Mouse (Mus musculus) intestine, embryonic 15.5 days (tissue): Measurements from ENCODE around the gene M6pr. TPM values are rescaled to one million over a fixed set of nuclear protein-coding genes. Genes with fewer than 3 reads are reported as not detected.

Experiments
- ATAC-seq: fragments of 200-750 bp; cut with Nextera tagmentation; 2 replicates; pipeline ENCODE4 v1.8.0; 2017; ENCODE audit warnings: moderate TSS enrichment, moderate library complexity
- H3K27ac ChIP-seq: fragments of 300-500 bp; sonication (generic); 2 replicates; pipeline ENCODE4 v1.5.1; 2015; ENCODE audit warnings: mild to moderate bottlenecking, inconsistent platforms
- H3K27me3 ChIP-seq: fragments of 300-500 bp; sonication (generic); replicated peaks from 2 replicates; pipeline ENCODE4 v1.6.1; 2015; ENCODE audit warnings: inconsistent platforms
- H3K36me3 ChIP-seq: fragments of 300-500 bp; sonication (generic); 2 replicates; pipeline ENCODE4 v1.6.1; 2015; ENCODE audit warnings: inconsistent platforms
- H3K4me1 ChIP-seq: fragments of 300-500 bp; sonication (generic); replicated peaks from 2 replicates; pipeline ENCODE4 v1.6.1; 2015; ENCODE audit warnings: inconsistent platforms
- H3K4me2 ChIP-seq: fragments of 300-500 bp; sonication (generic); replicated peaks from 2 replicates; pipeline ENCODE4 v1.6.1; 2015; ENCODE audit warnings: mild to moderate bottlenecking, inconsistent platforms
- H3K4me3 ChIP-seq: fragments of 300-500 bp; sonication (generic); replicated peaks from 2 replicates; pipeline ENCODE4 v1.5.1; 2015; ENCODE audit warnings: inconsistent platforms
- H3K9ac ChIP-seq: fragments of 300-500 bp; sonication (generic); 2 replicates; pipeline ENCODE4 v1.6.1; 2015; ENCODE audit warnings: inconsistent platforms
- H3K9me3 ChIP-seq: fragments of 300-500 bp; sonication (generic); 2 replicates; pipeline ENCODE4 v1.6.1; 2016; ENCODE audit warnings: inconsistent platforms
- WGBS: fragments of 180-500 bp; shearing (Covaris S2); methylation state at CpG from one replicate; pipeline ENCODE4 v1.1.7; 2015; 5-methylcytosine and 5-hydroxymethylcytosine counted together
- polyA plus RNA-seq: library from polyadenylated mRNA; unstranded; fragments of >200 nt; fragmentation: Nextera tagmentation; extraction: Ambion mirVana; gene quantifications from 2 replicates; pipeline ENCODE4 v1.2.1, GENCODE M21; 2015

The M6pr gene
- polyA plus RNA-seq, 1 experiment from 2014 or later: 134 TPM

GRCm38 (mm10) chr6:122302661-122303060 is 5.9 kb upstream of the M6pr start:
- Histone ChIP-seq H3K27ac (no peak overlapping the region), H3K4me1 (no peaks in the 10 kb centered on the region), H3K27me3 (no peaks in the 10 kb centered on the region), H3K9ac (no peak overlapping the region), H3K9me3 (no peaks in the 10 kb centered on the region), H3K4me2 (no peak overlapping the region), H3K36me3 (no peaks in the 10 kb centered on the region), H3K4me3 (no peak overlapping the region)
- no peak for ATAC-seq
- 75% methylated on average over 4 of the region's 4 CpGs for WGBS

- no peak overlapping the region for H3K9ac ChIP-seq
- no peak for ATAC-seq
- 75% methylated on average over 9 of the region's 9 CpGs for WGBS
- no peaks in the 10 kb centered on the region for H3K27me3 ChIP-seq
- no peak overlapping the region for H3K4me2 ChIP-seq
- no peak overlapping the region for H3K4me3 ChIP-seq
- no peaks in the 10 kb centered on the region for H3K9me3 ChIP-seq
- no peaks in the 10 kb centered on the region for H3K4me1 ChIP-seq
- no peak overlapping the region for H3K27ac ChIP-seq
- no peaks in the 10 kb centered on the region for H3K36me3 ChIP-seq
These were observed 5.0 kb upstream of the M6pr start for GRCm38 (mm10) chr6:122303526-122303925.

- H3K4me2 ChIP-seq: no peak overlapping the region
- H3K9me3 ChIP-seq: no peaks in the 10 kb centered on the region
- ATAC-seq: no peak
- 33% methylated on average over 6 of the region's 6 CpGs for WGBS
- no peak overlapping the region for H3K4me3 ChIP-seq
- no peaks in the 10 kb centered on the region for H3K36me3 ChIP-seq
- H3K27ac ChIP-seq: no peak overlapping the region
- H3K4me1 ChIP-seq: no peaks in the 10 kb centered on the region
- H3K27me3 ChIP-seq: no peaks in the 10 kb centered on the region
- no peak overlapping the region for H3K9ac ChIP-seq
These were observed 4.2 kb upstream of the M6pr start for GRCm38 (mm10) chr6:122304355-122304754.

- H3K9ac ChIP-seq: no peak overlapping the region
- H3K4me3 ChIP-seq: no peak overlapping the region
- no peak overlapping the region for H3K27ac ChIP-seq
- no peaks in the 10 kb centered on the region for H3K9me3 ChIP-seq
- no peaks in the 10 kb centered on the region for H3K27me3 ChIP-seq
- no peaks in the 10 kb centered on the region for H3K36me3 ChIP-seq
- no peaks in the 10 kb centered on the region for H3K4me1 ChIP-seq
- 82% methylated on average over 12 of the region's 12 CpGs for WGBS
- H3K4me2 ChIP-seq: no peak overlapping the region
- no peak for ATAC-seq
These were observed 3.5 kb upstream of the M6pr start for GRCm38 (mm10) chr6:122304790-122305555.

GRCm38 (mm10) chr6:122306707-122307106 is 1.8 kb upstream of the M6pr start:
- Histone ChIP-seq H3K4me1 (peaks cover 8% of the 10 kb centered on the region; the same call in 1 of the 2 replicates), H3K9me3 (no peaks in the 10 kb centered on the region), H3K27ac (no peak overlapping the region), H3K4me2 (no peak overlapping the region), H3K36me3 (no peaks in the 10 kb centered on the region), H3K27me3 (no peaks in the 10 kb centered on the region), H3K9ac (no peak overlapping the region), H3K4me3 (no peak overlapping the region)
- ATAC-seq: no peak
- WGBS: 84% methylated on average over 4 of the region's 4 CpGs

- H3K4me3 ChIP-seq: no peak overlapping the region
- H3K4me1 ChIP-seq: peaks cover 8% of the 10 kb centered on the region; the same call in 1 of the 2 replicates
- H3K4me2 ChIP-seq: peak overlapping the region; percentile 67
- ATAC-seq: peak; percentile 27; the same call in 1 of the 2 replicates
- no peak overlapping the region for H3K9ac ChIP-seq
- no peak overlapping the region for H3K27ac ChIP-seq
- no peaks in the 10 kb centered on the region for H3K27me3 ChIP-seq
- 65% methylated on average over 6 of the region's 6 CpGs for WGBS
- H3K9me3 ChIP-seq: no peaks in the 10 kb centered on the region
- no peaks in the 10 kb centered on the region for H3K36me3 ChIP-seq
These were observed 400 bp upstream of the M6pr start for GRCm38 (mm10) chr6:122308136-122308504.

DNA sequence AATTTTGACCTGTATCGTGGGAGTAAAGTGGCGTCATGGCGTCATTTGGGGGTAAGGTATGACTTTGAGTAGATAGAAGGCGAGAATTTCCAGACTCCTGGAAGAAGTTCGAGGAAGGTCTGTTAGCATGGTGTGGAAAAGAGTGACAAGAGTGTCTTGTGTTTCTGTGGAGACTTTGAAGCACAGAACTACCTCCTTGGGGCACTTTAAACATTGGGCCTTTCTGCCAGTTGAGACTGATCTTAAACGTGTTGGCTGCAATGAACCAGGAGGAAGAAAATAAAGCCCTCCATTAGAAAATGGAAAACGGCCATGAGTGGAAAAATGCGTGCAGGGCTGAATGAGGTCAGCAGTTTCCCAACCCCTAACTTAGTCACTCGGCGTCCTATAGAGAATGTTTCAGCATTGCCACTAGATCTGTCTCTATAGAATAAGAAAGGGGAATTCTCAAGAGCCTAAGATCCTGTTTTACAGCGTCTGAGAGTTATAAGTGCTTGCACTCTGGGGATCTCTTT is 983 bp downstream of the M6pr start:
- ATAC-seq: no peak
- 6% methylated on average over 11 of the region's 11 CpGs for WGBS
- H3K9ac ChIP-seq: peak overlapping the region; percentile 88
- no peaks in the 10 kb centered on the region for H3K9me3 ChIP-seq
- H3K4me2 ChIP-seq: peak overlapping the region; percentile 67
- peaks cover 8% of the 10 kb centered on the region; the same call in 1 of the 2 replicates for H3K4me1 ChIP-seq
- no peaks in the 10 kb centered on the region for H3K27me3 ChIP-seq
- peak overlapping the region; percentile 88 for H3K4me3 ChIP-seq
- peaks cover 6% of the 10 kb centered on the region; the same call in 1 of the 2 replicates for H3K36me3 ChIP-seq
- peak overlapping the region; percentile 83; the same call in 1 of the 2 replicates for H3K27ac ChIP-seq

GRCm38 (mm10) chr6:122310187-122310820 is 1.8 kb downstream of the M6pr start:
- peak overlapping the region; percentile 88 for H3K4me3 ChIP-seq
- H3K27ac ChIP-seq: no peak overlapping the region
- H3K27me3 ChIP-seq: no peaks in the 10 kb centered on the region
- H3K9me3 ChIP-seq: no peaks in the 10 kb centered on the region
- H3K36me3 ChIP-seq: peaks cover 10% of the 10 kb centered on the region; the same call in 1 of the 2 replicates
- WGBS: 44% methylated on average over 5 of the region's 5 CpGs
- H3K4me1 ChIP-seq: peaks cover 8% of the 10 kb centered on the region; the same call in 1 of the 2 replicates
- H3K9ac ChIP-seq: peak overlapping the region; percentile 88; the same call in 1 of the 2 replicates
- H3K4me2 ChIP-seq: peak overlapping the region; percentile 67
- no peak for ATAC-seq

DNA sequence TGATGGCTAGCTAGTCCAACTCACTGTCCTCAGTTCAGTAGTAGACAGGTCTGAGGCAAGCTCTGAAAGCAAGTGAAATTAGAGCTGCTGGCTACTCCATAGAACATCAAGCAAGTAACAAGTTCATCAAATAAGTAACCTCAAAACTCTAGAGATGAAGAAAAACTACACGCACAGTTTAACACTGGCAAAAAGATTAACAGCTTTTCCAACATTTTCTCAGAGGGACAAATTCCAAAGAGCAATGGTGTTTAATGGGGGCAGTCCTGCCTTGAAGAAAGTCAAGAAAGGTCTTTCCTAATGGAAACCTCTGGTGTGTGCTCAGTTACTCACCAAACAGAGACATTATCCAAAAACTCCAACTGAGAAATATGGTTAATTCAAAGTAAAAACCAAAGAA is 10.2 kb downstream of the M6pr start:
- H3K4me2 ChIP-seq: no peak overlapping the region
- H3K4me3 ChIP-seq: no peak overlapping the region
- no peak overlapping the region for H3K9ac ChIP-seq
- peaks cover 25% of the 10 kb centered on the region for H3K36me3 ChIP-seq
- no peaks in the 10 kb centered on the region for H3K9me3 ChIP-seq
- no peak overlapping the region for H3K27ac ChIP-seq
- no peaks in the 10 kb centered on the region for H3K4me1 ChIP-seq
- ATAC-seq: no peak
- H3K27me3 ChIP-seq: no peaks in the 10 kb centered on the region
- 95% methylated on average over 1 of the region's 1 CpGs for WGBS

DNA sequence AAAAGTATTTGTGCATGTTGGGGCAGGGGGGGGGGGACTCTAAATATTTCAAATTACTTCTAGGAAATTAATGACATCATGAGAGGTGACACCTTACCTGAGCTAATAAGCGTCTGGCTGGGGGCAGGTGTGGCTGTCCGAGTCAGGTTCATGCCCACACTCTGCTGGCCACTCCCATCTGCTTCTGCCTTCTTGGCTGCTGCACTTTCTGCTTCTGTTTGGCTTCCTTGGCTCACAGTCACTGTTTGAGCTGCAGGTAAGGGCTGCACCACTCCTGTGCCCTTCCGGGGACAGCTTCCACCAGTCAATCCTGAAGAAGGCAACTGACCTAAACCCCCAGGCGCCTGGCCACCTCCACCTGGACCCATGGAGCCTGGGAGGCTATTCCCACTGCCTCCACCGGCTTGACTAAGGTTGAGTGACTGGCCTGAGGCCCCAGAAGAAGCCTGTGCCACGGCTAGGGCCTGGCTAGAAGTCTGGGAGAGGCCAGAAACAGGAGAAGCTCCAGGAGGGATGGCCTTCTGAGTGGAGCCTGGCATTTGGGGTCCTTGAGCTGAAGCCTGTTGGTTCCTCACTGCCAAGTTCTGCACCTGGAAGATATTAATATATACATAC is 16.9 kb downstream of the M6pr start:
- Histone ChIP-seq H3K4me2 (no peak overlapping the region), H3K4me3 (no peak overlapping the region), H3K27ac (no peak overlapping the region), H3K27me3 (no peaks in the 10 kb centered on the region), H3K9ac (no peak overlapping the region), H3K4me1 (no peaks in the 10 kb centered on the region), H3K36me3 (peaks cover 8% of the 10 kb centered on the region), H3K9me3 (no peaks in the 10 kb centered on the region)
- WGBS: 93% methylated on average over 6 of the region's 6 CpGs
- ATAC-seq: no peak

GRCm38 (mm10) chr6:122333081-122333612 is 24.6 kb downstream of the M6pr start:
- Histone ChIP-seq H3K9me3 (no peaks in the 10 kb centered on the region), H3K27ac (no peak overlapping the region), H3K4me3 (no peak overlapping the region), H3K4me1 (0 out of 2 replicates have a peak, but pooled peaks cover under 1% of the 10 kb centered on the region), H3K36me3 (0 out of 2 replicates have a peak, but pooled peaks cover 7% of the 10 kb centered on the region), H3K9ac (no peak overlapping the region), H3K27me3 (no peaks in the 10 kb centered on the region), H3K4me2 (no peak overlapping the region)
- no peak for ATAC-seq
- 85% methylated on average over 13 of the region's 13 CpGs for whole genome bisulfite sequencing

- Histone ChIP-seq H3K9ac (no peak overlapping the region), H3K36me3 (0 out of 2 replicates have a peak, but pooled peaks cover 7% of the 10 kb centered on the region), H3K9me3 (no peaks in the 10 kb centered on the region), H3K27ac (no peak overlapping the region), H3K4me1 (0 out of 2 replicates have a peak, but pooled peaks cover 2% of the 10 kb centered on the region), H3K4me3 (no peak overlapping the region), H3K27me3 (no peaks in the 10 kb centered on the region), H3K4me2 (no peak overlapping the region)
- 84% methylated on average over 7 of the region's 7 CpGs for WGBS
- no peak for ATAC-seq
These were observed 26.3 kb downstream of the M6pr start for GRCm38 (mm10) chr6:122334786-122335340.
